Mouse (Mus musculus): ENCODE results near the gene Mustn1.

Gene Mustn1

GRCm38 (mm10) chr14:30879794-30880193, 794 bp downstream of the Mustn1 start:
- no peak for DNase-seq (ENCODE audit: extremely low read depth, low read depth, low spot score)

GRCm38 (mm10) chr14:30880251-30880650, 1.3 kb downstream of the Mustn1 start:
- no peak for DNase-seq (ENCODE audit: extremely low read depth, low read depth, low spot score)

- no peak for DNase-seq (ENCODE audit: extremely low read depth, low read depth, low spot score)
These were observed 2.1 kb downstream of the Mustn1 start for GRCm38 (mm10) chr14:30880811-30881717.

GRCm38 (mm10) chr14:30881718-30882108, 2.7 kb downstream of the Mustn1 start:
- no peak for DNase-seq (ENCODE audit: extremely low read depth, low read depth, low spot score)

- DNase-seq (ENCODE audit: extremely low read depth, low read depth, low spot score), result no peak
These were observed 6.3 kb downstream of the Mustn1 start for GRCm38 (mm10) chr14:30885298-30885697.

GRCm38 (mm10) chr14:30886204-30886603, 7.2 kb downstream of the Mustn1 start, which contains the start of gene Itih4:
Gene Itih4 (plus strand): TSS chr14:30886476.
- no peak for DNase-seq (ENCODE audit: extremely low read depth, low read depth, low spot score)

GRCm38 (mm10) chr14:30888271-30888732, 9.3 kb downstream of the Mustn1 start:
- no peak for DNase-seq (ENCODE audit: extremely low read depth, low read depth, low spot score)

GRCm38 (mm10) chr14:30899972-30900371, 21.0 kb downstream of the Mustn1 start:
- no peak for DNase-seq (ENCODE audit: extremely low read depth, low read depth, low spot score)

GRCm38 (mm10) chr14:30902628-30903027, 23.6 kb downstream of the Mustn1 start:
- DNase-seq (ENCODE audit: extremely low read depth, low read depth, low spot score), result no peak

GRCm38 (mm10) chr14:30903036-30903435, 24.0 kb downstream of the Mustn1 start:
- DNase-seq (ENCODE audit: extremely low read depth, low read depth, low spot score), result no peak

GRCm38 (mm10) chr14:30904307-30904706, 25.3 kb downstream of the Mustn1 start:
- DNase-seq (ENCODE audit: extremely low read depth, low read depth, low spot score), result no peak

GRCm38 (mm10) chr14:30906001-30906400, 27.0 kb downstream of the Mustn1 start:
- DNase-seq (ENCODE audit: extremely low read depth, low read depth, low spot score), result no peak

- peak; percentile 94 for DNase-seq (ENCODE audit: extremely low read depth, low read depth, low spot score)
These were observed 28.8 kb downstream of the Mustn1 start for GRCm38 (mm10) chr14:30907814-30908265.

GRCm38 (mm10) chr14:30911141-30911540, 32.1 kb downstream of the Mustn1 start:
- peak; percentile 91 for DNase-seq (ENCODE audit: extremely low read depth, low read depth, low spot score)

- no peak for DNase-seq (ENCODE audit: extremely low read depth, low read depth, low spot score)
These were observed 33.6 kb downstream of the Mustn1 start for GRCm38 (mm10) chr14:30912641-30913040.

GRCm38 (mm10) chr14:30913404-30913803, 34.4 kb downstream of the Mustn1 start:
- no peak for DNase-seq (ENCODE audit: extremely low read depth, low read depth, low spot score)

- no peak for DNase-seq (ENCODE audit: extremely low read depth, low read depth, low spot score)
These were observed 37.5 kb downstream of the Mustn1 start for GRCm38 (mm10) chr14:30916516-30916915.

GRCm38 (mm10) chr14:30922053-30922670, 43.2 kb downstream of the Mustn1 start:
- no peak for DNase-seq (ENCODE audit: extremely low read depth, low read depth, low spot score)

- no peak for DNase-seq (ENCODE audit: extremely low read depth, low read depth, low spot score)
These were observed 44.5 kb downstream of the Mustn1 start, which contains the start of gene Itih3 for GRCm38 (mm10) chr14:30923375-30924105. Gene Itih3 (minus strand): TSS chr14:30923760.

GRCm38 (mm10) chr14:30925492-30925891, 46.5 kb downstream of the Mustn1 start:
- DNase-seq (ENCODE audit: extremely low read depth, low read depth, low spot score), result no peak

- DNase-seq (ENCODE audit: extremely low read depth, low read depth, low spot score), result no peak
These were observed 51.4 kb downstream of the Mustn1 start for GRCm38 (mm10) chr14:30930386-30930785.

Measured in fat pad, adult 2 months (tissue).